Mouse (Mus musculus) intestine, embryonic 14.5 days (tissue): ENCODE data around the gene Il1f6. TPM values are rescaled to one million over a fixed set of nuclear protein-coding genes. Genes with fewer than 3 reads are reported as not detected.

Source experiments
- ATAC-seq: fragments of 200-750 bp; cut with Nextera tagmentation; replicated peaks from 2 replicates; pipeline ENCODE4 v1.8.0; 2017; ENCODE audit warnings: low read depth, moderate number of reproducible peaks, moderate TSS enrichment, moderate library complexity; ENCODE audit not compliant: low FRiP score, low TSS enrichment
- DNase-seq: peaks from one replicate; pipeline ENCODE4 v3.0.0-alpha.2; 2018; ENCODE audit warnings: low spot score
- H3K27ac ChIP-seq: fragments of 300-500 bp; sonication (generic); 2 replicates; pipeline ENCODE4 v1.5.1; 2014; ENCODE audit warnings: low read depth, mild to moderate bottlenecking, control low read depth
- H3K27me3 ChIP-seq: fragments of 300-500 bp; sonication (generic); replicated peaks from 2 replicates; pipeline ENCODE4 v1.6.1; 2014; ENCODE audit warnings: low read length, control low read depth; ENCODE audit not compliant: control insufficient read depth, insufficient read depth
- H3K36me3 ChIP-seq: fragments of 300-500 bp; sonication (generic); 2 replicates; pipeline ENCODE4 v1.6.1; 2014; ENCODE audit warnings: low read length, control low read depth; ENCODE audit not compliant: control insufficient read depth, insufficient read depth
- H3K4me1 ChIP-seq: fragments of 300-500 bp; sonication (generic); replicated peaks from 2 replicates; pipeline ENCODE4 v1.6.1; 2014; ENCODE audit warnings: low read length, control low read depth, mixed read lengths; ENCODE audit not compliant: control insufficient read depth, insufficient read depth
- H3K4me2 ChIP-seq: fragments of 300-500 bp; sonication (generic); 2 replicates; pipeline ENCODE4 v1.6.1; 2014; ENCODE audit warnings: low read length
- H3K4me3 ChIP-seq: fragments of 300-500 bp; sonication (generic); 2 replicates; pipeline ENCODE4 v1.5.1; 2014; ENCODE audit warnings: low read depth, low read length, control low read depth, mixed read lengths
- H3K9ac ChIP-seq: fragments of 300-500 bp; sonication (generic); 2 replicates; pipeline ENCODE4 v1.6.1; 2014; ENCODE audit warnings: mild to moderate bottlenecking, low read length
- H3K9me3 ChIP-seq: fragments of 300-500 bp; sonication (generic); 2 replicates; pipeline ENCODE4 v1.6.1; 2016; ENCODE audit warnings: low read length, control low read depth; ENCODE audit not compliant: control insufficient read depth
- WGBS: fragments of 180-500 bp; shearing (Covaris S2); extraction: QIAGEN DNeasy Blood & Tissue Kit; methylation state at CpG from one replicate; pipeline ENCODE4 v1.1.7; 2014; 5-methylcytosine and 5-hydroxymethylcytosine counted together
- polyA plus RNA-seq: library from polyadenylated mRNA; unstranded; fragments of >200 nt; fragmentation: Nextera tagmentation; extraction: Ambion mirVana; gene quantifications from 2 replicates; pipeline ENCODE4 v1.2.1, GENCODE M21; 2014

The Il1f6 gene
- polyA plus RNA-seq, 1 experiment from 2014 or later, result not detected

DNA sequence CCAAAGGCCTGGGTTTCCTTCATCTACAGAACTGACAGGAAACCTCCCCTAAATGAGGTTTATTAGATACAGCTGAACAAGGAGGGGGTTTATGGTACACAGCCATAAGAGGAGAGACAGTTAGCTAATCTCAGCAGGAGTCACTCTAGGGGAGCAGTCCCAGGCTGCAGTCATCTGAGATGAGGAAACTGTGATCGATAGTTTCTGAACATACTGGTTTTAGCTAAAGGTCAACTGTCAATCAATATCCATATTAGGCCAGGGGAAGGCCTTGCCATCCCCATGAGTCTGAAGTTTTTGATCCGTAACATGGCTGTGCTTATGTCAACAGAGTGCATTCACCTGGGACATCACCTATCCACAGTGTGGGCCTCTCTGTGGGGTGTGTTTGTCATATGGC lies 58.4 kb downstream of the Il1f6 start:
- H3K9ac ChIP-seq, result no peak overlapping the region
- no peaks in the 10 kb centered on the region for H3K27me3 ChIP-seq
- H3K4me1 ChIP-seq, result no peaks in the 10 kb centered on the region
- DNase-seq, result no peak
- ATAC-seq, result no peak
- no peak overlapping the region for H3K27ac ChIP-seq
- no peak overlapping the region for H3K4me3 ChIP-seq
- H3K36me3 ChIP-seq, result no peaks in the 10 kb centered on the region
- H3K9me3 ChIP-seq, result no peaks in the 10 kb centered on the region
- WGBS, result 85% methylated on average over 2 of the region's 2 CpGs
- H3K4me2 ChIP-seq, result no peak overlapping the region

GRCm38 (mm10) chr2:24275146-24275545 lies 59.9 kb downstream of the Il1f6 start:
- no peak overlapping the region for H3K4me3 ChIP-seq
- H3K9me3 ChIP-seq, result no peaks in the 10 kb centered on the region
- H3K27me3 ChIP-seq, result no peaks in the 10 kb centered on the region
- H3K4me1 ChIP-seq, result no peaks in the 10 kb centered on the region
- no peak overlapping the region for H3K9ac ChIP-seq
- 63% methylated on average over 1 of the region's 1 CpGs for WGBS
- H3K27ac ChIP-seq, result no peak overlapping the region
- no peak for DNase-seq
- no peak for ATAC-seq
- no peak overlapping the region for H3K4me2 ChIP-seq
- H3K36me3 ChIP-seq, result no peaks in the 10 kb centered on the region

Other genes with a start within 250 kb of the Il1f6 start
- gene Hnmt, start 166.0 kb upstream of the Il1f6 start, polyA plus RNA-seq, result 1.3 and 1.7 TPM in 2 replicates
- gene Tbpl2, start 118.8 kb upstream of the Il1f6 start, polyA plus RNA-seq, result not detected in 2 replicates
- not detected in 2 replicates for gene Il1f8, start 62.3 kb upstream of the Il1f6 start, polyA plus RNA-seq
- gene Il1f9, start 28.9 kb upstream of the Il1f6 start, polyA plus RNA-seq, result not detected in 2 replicates
- gene Il1f5, start 61.5 kb downstream of the Il1f6 start, polyA plus RNA-seq, result not detected in 2 replicates
- gene Il1f10, start 75.8 kb downstream of the Il1f6 start, polyA plus RNA-seq, result not detected in 2 replicates
- 0.08 and 0.24 TPM in 2 replicates for gene Il1rn, start 121.4 kb downstream of the Il1f6 start, polyA plus RNA-seq
- 4.5 and 7.0 TPM in 2 replicates for gene Psd4, start 152.2 kb downstream of the Il1f6 start, polyA plus RNA-seq